Mouse (Mus musculus): ENCODE measurements around the gene Zfp109. TPM values are rescaled to one million over a fixed set of nuclear protein-coding genes. Genes with fewer than 3 reads are reported as not detected.

The Zfp109 gene
- 0.17 and 0.40 TPM in 2 replicates for polyA plus RNA-seq (2012; rRNA removed)

GRCm38 (mm10) chr7:24237040-24237791 is at the start of gene Zfp109:
Gene Zfp109 (minus strand): TSS chr7:24237560.

GRCm38 (mm10) chr7:24270288-24270672 is 32.9 kb upstream of the Zfp109 start, which contains the start of gene Zfp93:
Gene Zfp93 (plus strand): TSS chr7:24270420.

DNA sequence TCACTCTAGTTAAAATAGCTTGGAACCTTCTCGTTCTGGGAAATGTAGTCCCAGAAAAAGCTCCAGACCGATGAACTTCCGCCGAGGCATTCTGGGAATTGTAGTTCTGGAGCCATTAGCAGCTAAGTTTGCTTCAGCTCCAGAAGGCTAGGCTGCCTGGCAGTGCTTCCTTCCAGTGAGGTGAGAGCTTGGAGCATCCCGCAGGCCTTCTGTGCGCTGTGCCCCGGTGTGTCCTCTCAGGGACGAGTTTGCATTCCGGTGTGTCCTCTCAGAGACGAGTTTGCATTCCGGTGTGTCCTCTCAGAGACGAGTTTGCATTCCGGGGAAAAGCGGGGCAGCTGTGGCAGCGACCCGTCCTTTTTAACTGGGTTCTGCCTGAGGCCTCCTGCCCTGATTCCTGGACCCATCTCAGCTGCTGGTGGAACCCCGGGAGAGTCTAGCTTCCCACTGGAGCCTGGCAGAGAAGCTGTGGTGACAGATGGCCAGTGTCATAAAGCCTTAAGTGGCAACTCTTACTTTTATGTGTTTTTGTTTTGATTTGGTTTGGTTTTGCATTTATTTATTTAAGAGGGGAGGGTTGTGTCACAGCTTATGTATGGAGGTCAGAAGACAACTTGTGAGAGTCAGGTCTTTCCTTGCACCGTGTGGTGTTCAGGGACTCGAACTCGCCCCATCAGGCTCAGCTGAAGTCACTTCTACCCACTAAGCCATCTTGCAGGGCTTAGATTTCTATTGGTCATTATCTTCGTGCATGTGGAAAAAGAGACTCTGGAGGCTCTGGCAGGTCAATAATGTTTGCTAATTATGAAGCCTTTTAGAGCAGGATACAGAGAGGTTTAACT is 17.5 kb upstream of the Zfp109 start, which contains the start of gene Zfp108:
Gene Zfp108, plus strand, starts transcription at position 162 of the 842 bp plus-strand sequence.

GRCm38 (mm10) chr7:24211343-24211742 is 26.0 kb downstream of the Zfp109 start, which contains the start of gene Zfp111:
Gene Zfp111 (minus strand): TSS chr7:24211443.

Other genes starting within 250 kb of the Zfp109 start
- not detected in 2 replicates for gene V1rd19, start 235.9 kb downstream of the Zfp109 start, polyA plus RNA-seq (2012; rRNA removed)
- not detected in 2 replicates for gene Vmn1r183, start 184.3 kb downstream of the Zfp109 start, polyA plus RNA-seq (2012; rRNA removed)
- 2.7 and 3.3 TPM in 2 replicates for gene Zfp180, start 155.6 kb downstream of the Zfp109 start, polyA plus RNA-seq (2012; rRNA removed)
- 0.28 and 0.58 TPM in 2 replicates for gene Zfp112, start 125.2 kb downstream of the Zfp109 start, polyA plus RNA-seq (2012; rRNA removed)
- gene Zfp235, start 103.4 kb downstream of the Zfp109 start, polyA plus RNA-seq (2012; rRNA removed) = 2.1 and 3.2 TPM in 2 replicates
- 0.02 and 0.12 TPM in 2 replicates for gene Zfp114, start 62.5 kb downstream of the Zfp109 start, polyA plus RNA-seq (2012; rRNA removed)
- 0.35 and 0.53 TPM in 2 replicates for gene Zfp111, start 26.1 kb downstream of the Zfp109 start, polyA plus RNA-seq (2012; rRNA removed)
- 0.16 and 0.24 TPM in 2 replicates for gene Zfp108, start 17.2 kb upstream of the Zfp109 start, polyA plus RNA-seq (2012; rRNA removed)
- 0.47 and 0.73 TPM in 2 replicates for gene Zfp93, start 32.9 kb upstream of the Zfp109 start, polyA plus RNA-seq (2012; rRNA removed)
- 0.96 and 1.8 TPM in 2 replicates for gene Zfp61, start 63.7 kb upstream of the Zfp109 start, polyA plus RNA-seq (2012; rRNA removed)
- gene Zfp94, start 79.1 kb upstream of the Zfp109 start, polyA plus RNA-seq (2012; rRNA removed) = 2.3 and 2.8 TPM in 2 replicates
- gene Tescl, start 96.4 kb upstream of the Zfp109 start, polyA plus RNA-seq (2012; rRNA removed) = 0.26 and 0.63 TPM in 2 replicates
- gene Lypd5, start 111.6 kb upstream of the Zfp109 start, polyA plus RNA-seq (2012; rRNA removed) = 43.9 and 102 TPM in 2 replicates
- gene Kcnn4, start 132.7 kb upstream of the Zfp109 start, polyA plus RNA-seq (2012; rRNA removed) = 39.3 and 74.6 TPM in 2 replicates
- 32.6 and 35.9 TPM in 2 replicates for gene Smg9, start 162.1 kb upstream of the Zfp109 start, polyA plus RNA-seq (2012; rRNA removed)
- 0.03 and 0.04 TPM in 2 replicates for gene Irgc1, start 214.7 kb upstream of the Zfp109 start, polyA plus RNA-seq (2012; rRNA removed)
- 16.9 and 29.3 TPM in 2 replicates for gene Plaur, start 224.9 kb upstream of the Zfp109 start, polyA plus RNA-seq (2012; rRNA removed)
- gene Cadm4, start 244.5 kb upstream of the Zfp109 start, polyA plus RNA-seq (2012; rRNA removed) = 8.2 and 13.7 TPM in 2 replicates

Measured in stomach, adult 2 months (tissue).